Mouse (Mus musculus): ENCODE measurements around the gene Dnajc14. TPM values are rescaled to one million over a fixed set of nuclear protein-coding genes. Genes with fewer than 3 reads are reported as not detected.

Gene Dnajc14
- 36.2 and 37.3 TPM in 2 replicates for polyA plus RNA-seq (2015; fragmentation: Nextera tagmentation; extraction: Ambion mirVana)

DNA sequence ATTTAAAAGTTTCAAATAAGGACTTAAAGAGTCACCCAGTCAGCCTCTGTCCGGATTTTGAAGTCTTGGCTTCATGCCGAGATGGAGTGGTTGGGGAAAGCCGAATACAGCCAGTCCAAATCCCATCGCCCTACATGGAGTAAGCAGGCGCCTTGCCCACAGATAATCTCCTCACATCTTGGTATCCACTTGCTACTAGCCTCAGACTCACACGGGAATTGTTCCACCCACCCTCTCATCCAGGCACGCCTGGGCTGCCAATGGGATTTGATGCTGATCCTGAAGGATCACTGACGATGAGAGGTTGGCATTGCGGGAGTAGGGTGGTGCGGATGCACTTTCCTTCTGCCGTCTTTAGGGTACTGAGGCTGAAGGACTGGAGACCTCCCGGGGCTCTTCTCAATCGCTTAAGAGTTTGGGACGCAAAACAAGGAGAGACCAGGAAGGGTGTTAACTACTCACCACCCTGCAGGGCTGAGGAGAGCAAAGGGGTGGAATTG, at the start of gene Dnajc14:
Gene Dnajc14 (plus strand): TSS at position 292 of the 500 bp plus-strand sequence.

DNA sequence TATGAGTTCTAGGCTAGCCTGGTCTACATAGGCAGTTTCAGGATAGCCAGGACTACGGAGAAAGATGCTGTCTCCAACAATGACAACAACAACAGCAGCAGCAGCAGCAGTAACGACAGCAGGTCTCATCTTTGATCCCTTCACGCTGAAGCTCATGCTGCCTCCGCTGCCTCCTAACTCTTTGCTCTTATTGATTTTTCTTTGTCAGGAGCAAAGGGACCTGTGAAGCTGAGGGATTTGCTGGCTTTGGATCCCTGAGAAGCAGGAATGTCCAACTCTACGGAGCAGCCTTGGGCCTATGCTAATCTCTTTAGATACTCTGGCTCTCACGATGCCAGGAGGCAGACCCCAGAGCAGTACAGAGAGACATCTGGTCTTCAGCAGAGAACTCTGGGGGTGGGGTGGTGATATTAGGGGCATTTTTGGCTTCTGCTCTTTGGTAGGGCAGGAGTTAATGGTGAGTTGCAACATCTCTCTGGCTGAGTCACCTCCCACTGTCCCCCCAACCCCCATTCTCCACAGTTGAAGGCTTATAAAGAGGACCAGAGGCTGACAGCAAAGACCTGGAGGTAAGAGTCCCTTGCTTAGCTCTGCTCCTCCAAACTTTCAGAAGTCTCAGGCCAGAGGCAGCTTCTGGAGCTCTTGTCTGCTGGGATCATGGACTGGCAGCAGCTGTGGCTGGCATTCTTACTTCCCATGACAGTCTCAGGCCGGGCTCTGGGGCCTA, 13.3 kb upstream of the Dnajc14 start, which contains the start of gene Mmp19:
Gene Mmp19 (plus strand): TSS at position 513 of the 727 bp plus-strand sequence.

DNA sequence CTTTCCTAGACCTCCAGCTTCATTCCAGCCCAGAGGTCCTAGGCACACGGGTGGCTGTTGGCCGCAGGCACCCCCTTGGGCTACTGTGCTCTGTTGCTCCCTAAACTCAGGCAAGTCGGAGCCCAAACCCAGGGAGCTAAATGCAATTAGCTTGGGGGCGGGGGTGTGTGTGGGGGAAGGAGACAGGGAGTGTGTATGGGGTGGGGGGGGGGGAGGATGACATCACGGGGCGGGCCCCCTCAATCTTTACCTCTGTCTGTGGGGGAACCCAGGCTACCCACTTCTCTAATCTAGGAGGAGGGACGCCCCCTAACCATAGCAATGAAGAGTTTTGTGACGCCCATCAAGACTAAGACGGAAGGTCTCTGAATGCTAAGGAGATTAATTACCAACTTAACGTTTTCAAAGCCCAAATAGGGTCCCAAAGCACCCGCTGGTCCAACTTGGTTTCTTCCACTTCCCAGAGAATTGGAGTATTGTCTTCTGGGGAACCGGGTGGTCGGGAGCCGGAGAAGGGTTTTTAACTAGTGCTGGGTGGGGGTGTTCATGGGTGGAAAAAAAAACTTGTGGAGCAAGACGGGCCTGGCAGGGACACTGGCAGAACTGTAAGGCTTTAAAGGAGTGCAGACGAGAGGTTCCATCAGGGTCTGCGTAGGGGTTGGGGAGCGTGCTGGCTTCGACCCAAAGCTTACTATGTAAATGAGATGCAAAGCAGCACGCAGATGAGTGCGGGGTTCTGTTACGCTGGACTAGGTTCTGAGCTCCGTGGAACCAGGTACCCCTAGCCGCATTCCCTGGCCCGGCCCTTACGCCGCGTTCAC, 619 bp downstream of the Dnajc14 start, which contains the start of gene Tmem198b:
Gene Tmem198b (minus strand): TSS at position 100 of the 821 bp plus-strand sequence.

DNA sequence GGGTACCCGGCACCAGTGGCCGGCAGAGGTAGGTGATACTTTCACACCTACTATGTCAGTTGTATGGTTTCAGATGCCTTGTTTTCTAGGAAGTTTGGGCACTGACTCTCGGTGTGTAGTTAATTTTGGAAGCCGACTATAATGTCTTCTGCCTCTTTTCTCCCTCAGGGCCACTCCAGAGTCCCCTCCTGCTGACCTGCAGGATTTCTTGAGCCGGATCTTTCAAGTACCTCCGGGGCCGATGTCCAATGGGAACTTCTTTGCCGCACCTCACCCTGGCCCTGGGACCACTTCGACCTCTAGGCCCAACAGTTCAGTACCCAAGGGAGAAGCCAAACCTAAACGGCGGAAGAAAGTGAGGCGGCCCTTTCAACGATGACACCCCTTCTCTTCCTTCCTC, 13.2 kb downstream of the Dnajc14 start, which contains the start of gene Sarnp:
Gene Sarnp (plus strand): TSS at position 301 of the 400 bp plus-strand sequence.

DNA sequence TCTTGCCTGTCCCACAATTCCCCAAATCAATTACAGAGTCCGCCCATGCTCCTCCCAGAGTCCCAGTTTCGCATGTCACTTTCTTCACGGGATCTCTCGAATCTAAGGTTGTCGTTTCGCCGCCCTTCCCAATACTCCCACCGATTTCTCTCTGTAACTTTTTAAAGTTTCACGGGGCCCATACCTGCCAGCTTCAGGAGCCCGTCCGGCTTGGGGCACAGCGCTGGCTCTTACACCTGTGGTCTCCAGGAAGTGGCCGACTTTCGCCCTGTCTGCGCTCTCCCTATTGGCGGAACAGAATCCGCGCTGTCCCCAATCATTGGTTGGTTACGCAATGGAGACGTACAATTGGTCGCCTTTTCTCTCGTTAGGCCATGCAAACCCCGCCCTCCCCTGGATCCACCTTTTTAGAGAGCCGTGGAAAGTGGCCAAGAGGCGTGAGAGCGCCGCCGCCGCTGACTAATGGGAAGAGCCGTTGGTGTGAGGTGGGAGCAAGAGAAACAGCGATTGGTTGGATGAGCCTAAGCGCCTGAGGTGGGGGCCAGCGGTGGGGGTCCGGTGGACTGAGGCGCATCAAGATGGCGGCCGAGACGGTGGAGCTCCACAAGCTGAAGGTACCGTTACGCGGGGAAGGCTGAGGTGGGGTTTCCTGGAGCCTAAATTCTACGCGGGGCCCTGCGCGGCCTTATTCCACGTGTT, 17.6 kb downstream of the Dnajc14 start, which contains the start of gene Ormdl2:
Gene Ormdl2 (minus strand): TSS at position 288 of the 699 bp plus-strand sequence.

Other genes starting within 250 kb of the Dnajc14 start
- gene Pa2g4, start 238.1 kb upstream of the Dnajc14 start, polyA plus RNA-seq (2015; fragmentation: Nextera tagmentation; extraction: Ambion mirVana), result 97.4 and 109 TPM in 2 replicates
- gene Erbb3, start 214.4 kb upstream of the Dnajc14 start, polyA plus RNA-seq (2015; fragmentation: Nextera tagmentation; extraction: Ambion mirVana), result 2.8 and 3.5 TPM in 2 replicates
- gene Rps26, start 177.3 kb upstream of the Dnajc14 start, polyA plus RNA-seq (2015; fragmentation: Nextera tagmentation; extraction: Ambion mirVana), result 392 and 465 TPM in 2 replicates
- 9.8 and 13.8 TPM in 2 replicates for gene Ikzf4, start 158.1 kb upstream of the Dnajc14 start, polyA plus RNA-seq (2015; fragmentation: Nextera tagmentation; extraction: Ambion mirVana)
- 14.1 and 17.0 TPM in 2 replicates for gene Suox, start 130.0 kb upstream of the Dnajc14 start, polyA plus RNA-seq (2015; fragmentation: Nextera tagmentation; extraction: Ambion mirVana)
- gene Rab5b, start 107.8 kb upstream of the Dnajc14 start, polyA plus RNA-seq (2015; fragmentation: Nextera tagmentation; extraction: Ambion mirVana), result 92.5 and 96.1 TPM in 2 replicates
- 1.3 and 1.7 TPM in 2 replicates for gene Pmel, start 99.9 kb upstream of the Dnajc14 start, polyA plus RNA-seq (2015; fragmentation: Nextera tagmentation; extraction: Ambion mirVana)
- gene Cdk2, start 99.0 kb upstream of the Dnajc14 start, polyA plus RNA-seq (2015; fragmentation: Nextera tagmentation; extraction: Ambion mirVana), result 11.6 and 12.0 TPM in 2 replicates
- gene Dgka, start 59.2 kb upstream of the Dnajc14 start, polyA plus RNA-seq (2015; fragmentation: Nextera tagmentation; extraction: Ambion mirVana), result 5.9 and 6.3 TPM in 2 replicates
- gene Pym1, start 56.2 kb upstream of the Dnajc14 start, polyA plus RNA-seq (2015; fragmentation: Nextera tagmentation; extraction: Ambion mirVana), result 42.0 and 51.6 TPM in 2 replicates
- 0.54 and 0.62 TPM in 2 replicates for gene Mmp19, start 13.2 kb upstream of the Dnajc14 start, polyA plus RNA-seq (2015; fragmentation: Nextera tagmentation; extraction: Ambion mirVana)
- gene Tmem198b, start 308 bp downstream of the Dnajc14 start, polyA plus RNA-seq (2015; fragmentation: Nextera tagmentation; extraction: Ambion mirVana), result 17.7 TPM in 2 replicates
- gene Sarnp, start 13.3 kb downstream of the Dnajc14 start, polyA plus RNA-seq (2015; fragmentation: Nextera tagmentation; extraction: Ambion mirVana), result 109 and 119 TPM in 2 replicates
- gene Ormdl2, start 17.6 kb downstream of the Dnajc14 start, polyA plus RNA-seq (2015; fragmentation: Nextera tagmentation; extraction: Ambion mirVana), result 21.4 and 21.5 TPM in 2 replicates
- 8.7 and 9.4 TPM in 2 replicates for gene Gdf11, start 87.7 kb downstream of the Dnajc14 start, polyA plus RNA-seq (2015; fragmentation: Nextera tagmentation; extraction: Ambion mirVana)
- gene Cd63, start 96.9 kb downstream of the Dnajc14 start, polyA plus RNA-seq (2015; fragmentation: Nextera tagmentation; extraction: Ambion mirVana), result 386 and 425 TPM in 2 replicates
- gene Rdh5, start 118.8 kb downstream of the Dnajc14 start, polyA plus RNA-seq (2015; fragmentation: Nextera tagmentation; extraction: Ambion mirVana), result 26.8 and 27.5 TPM in 2 replicates
- gene Bloc1s1, start 120.0 kb downstream of the Dnajc14 start, polyA plus RNA-seq (2015; fragmentation: Nextera tagmentation; extraction: Ambion mirVana), result 278 and 288 TPM in 2 replicates
- 13.5 and 15.0 TPM in 2 replicates for gene Itga7, start 129.8 kb downstream of the Dnajc14 start, polyA plus RNA-seq (2015; fragmentation: Nextera tagmentation; extraction: Ambion mirVana)
- not detected in 2 replicates for gene Mettl7b, start 156.9 kb downstream of the Dnajc14 start, polyA plus RNA-seq (2015; fragmentation: Nextera tagmentation; extraction: Ambion mirVana)
- gene Olfr9, start 185.4 kb downstream of the Dnajc14 start, polyA plus RNA-seq (2015; fragmentation: Nextera tagmentation; extraction: Ambion mirVana), result not detected in 2 replicates
- not detected in 2 replicates for gene Olfr763, start 206.7 kb downstream of the Dnajc14 start, polyA plus RNA-seq (2015; fragmentation: Nextera tagmentation; extraction: Ambion mirVana)
- not detected in 2 replicates for gene Olfr764-ps1, start 235.8 kb downstream of the Dnajc14 start, polyA plus RNA-seq (2015; fragmentation: Nextera tagmentation; extraction: Ambion mirVana)
- gene Olfr765, start 245.9 kb downstream of the Dnajc14 start, polyA plus RNA-seq (2015; fragmentation: Nextera tagmentation; extraction: Ambion mirVana), result not detected in 2 replicates